Mouse (Mus musculus) brain, embryonic 14.5 days (tissue): ENCODE results near the gene Smim14.

Experiments used
- CTCF ChIP-seq: fragments of 200-500 bp; IDR thresholded peaks from 2 replicates; pipeline ENCODE4 v1.5.1; 2012; ENCODE audit warnings: inconsistent platforms, mild to moderate bottlenecking, moderate library complexity, borderline replicate concordance; ENCODE audit not compliant: insufficient read depth, insufficient read length; ENCODE audit errors: extremely low read depth
- POLR2A ChIP-seq: fragments of 200-500 bp; IDR thresholded peaks from 2 replicates; pipeline ENCODE4 v1.6.1; 2012; ENCODE audit warnings: mild to moderate bottlenecking, inconsistent platforms, borderline replicate concordance; ENCODE audit not compliant: poor library complexity, insufficient read depth, insufficient read length, severe bottlenecking; ENCODE audit errors: extremely low read depth

- TF ChIP-seq CTCF (no peak), POLR2A (no peak)
Measured at GRCm38 (mm10) chr5:65482996-65483395, 54.0 kb downstream of the Smim14 start.
